Mouse (Mus musculus) lung, postnatal 0 days (tissue): ENCODE results near the gene Adamtsl3. TPM values are rescaled to one million over a fixed set of nuclear protein-coding genes. Genes with fewer than 3 reads are reported as not detected.

ENCODE experiments used
- ATAC-seq: fragments of 200-750 bp; cut with Nextera tagmentation; 2 replicates; pipeline ENCODE4 v1.8.0; 2017; ENCODE audit warnings: moderate library complexity
- DNase-seq: peaks from one replicate; pipeline ENCODE4 v3.0.0-alpha.2; 2016; ENCODE audit warnings: low spot score
- H3K27ac ChIP-seq: fragments of 300-500 bp; sonication (generic); 2 replicates; pipeline ENCODE4 v1.5.1; 2014; ENCODE audit warnings: antibody characterized with exemption, mild to moderate bottlenecking, low read length, mixed read lengths
- H3K27me3 ChIP-seq: fragments of 300-500 bp; sonication (generic); replicated peaks from 2 replicates; pipeline ENCODE4 v1.6.1; 2014; ENCODE audit warnings: low read length, mixed read lengths; ENCODE audit not compliant: insufficient read depth
- H3K36me3 ChIP-seq: fragments of 300-500 bp; sonication (generic); 2 replicates; pipeline ENCODE4 v1.6.1; 2014; ENCODE audit warnings: low read length, mixed read lengths; ENCODE audit not compliant: insufficient read depth
- H3K4me1 ChIP-seq: fragments of 300-500 bp; sonication (generic); 2 replicates; pipeline ENCODE4 v1.6.1; 2014; ENCODE audit warnings: antibody characterized with exemption, low read depth, low read length, mixed read lengths; ENCODE audit not compliant: insufficient read depth
- H3K4me2 ChIP-seq: fragments of 300-500 bp; sonication (generic); replicated peaks from 2 replicates; pipeline ENCODE4 v1.6.1; 2014; ENCODE audit warnings: low read depth, mild to moderate bottlenecking, low read length, moderate library complexity, mixed read lengths
- H3K4me3 ChIP-seq: fragments of 300-500 bp; sonication (generic); 2 replicates; pipeline ENCODE4 v1.5.1; 2014; ENCODE audit warnings: low read depth, low read length
- H3K9ac ChIP-seq: fragments of 300-500 bp; sonication (generic); replicated peaks from 2 replicates; pipeline ENCODE4 v1.6.1; 2014; ENCODE audit warnings: low read depth, mild to moderate bottlenecking
- H3K9me3 ChIP-seq: fragments of 300-500 bp; sonication (generic); 2 replicates; pipeline ENCODE4 v1.6.1; 2016; ENCODE audit warnings: low read length, mixed read lengths
- CTCF ChIP-seq: IDR thresholded peaks from 2 replicates; pipeline ENCODE4 v1.5.1; 2016; ENCODE audit warnings: antibody characterized with exemption, mild to moderate bottlenecking
- EP300 ChIP-seq: IDR thresholded peaks from 2 replicates; pipeline ENCODE4 v1.6.1; 2016; ENCODE audit warnings: antibody characterized with exemption, mild to moderate bottlenecking, control low read depth
- WGBS: fragments of 180-500 bp; shearing (Covaris S2); extraction: QIAGEN DNeasy Blood & Tissue Kit; methylation state at CpG from one replicate; pipeline ENCODE4 v1.1.7; 2014; 5-methylcytosine and 5-hydroxymethylcytosine counted together
- polyA plus RNA-seq: library from polyadenylated mRNA; unstranded; fragments of >200 nt; fragmentation: Nextera tagmentation; extraction: Ambion mirVana; gene quantifications from 2 replicates; pipeline ENCODE4 v1.2.1, GENCODE M21; 2015

Adamtsl3 gene
- polyA plus RNA-seq, 1 experiment from 2014 or later, result 2.4 TPM

DNA sequence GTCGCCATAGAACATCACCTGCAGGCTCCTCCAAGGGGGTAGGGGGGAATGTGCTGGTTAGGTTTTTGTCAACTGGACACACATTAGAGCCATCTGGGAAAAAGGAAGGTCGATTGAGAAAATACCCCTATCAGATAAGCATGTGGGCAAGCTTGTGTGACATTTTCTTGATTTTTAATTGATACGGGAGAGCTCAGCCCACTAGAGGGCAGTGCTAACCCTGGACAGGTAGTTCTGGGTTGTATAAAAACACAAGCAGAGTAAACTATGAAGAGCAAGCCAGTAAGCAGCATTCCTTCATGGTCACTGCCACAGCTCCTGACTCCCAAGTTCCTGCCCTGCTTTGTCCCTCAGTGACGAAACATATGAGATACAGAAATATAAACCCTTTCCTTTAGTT, 197.7 kb downstream of the Adamtsl3 start:
- H3K36me3 ChIP-seq, result no peaks in the 10 kb centered on the region
- H3K4me1 ChIP-seq, result no peaks in the 10 kb centered on the region
- H3K4me2 ChIP-seq, result no peak overlapping the region
- no peaks in the 10 kb centered on the region for H3K9me3 ChIP-seq
- no peak overlapping the region for H3K9ac ChIP-seq
- H3K27me3 ChIP-seq, result no peaks in the 10 kb centered on the region
- DNase-seq, result no peak
- H3K27ac ChIP-seq, result no peak overlapping the region
- WGBS, result 67% methylated on average over 4 of the region's 4 CpGs
- peak; percentile 43 for TF ChIP-seq CTCF
- TF ChIP-seq EP300, result no peak
- H3K4me3 ChIP-seq, result no peak overlapping the region
- no peak for ATAC-seq

DNA sequence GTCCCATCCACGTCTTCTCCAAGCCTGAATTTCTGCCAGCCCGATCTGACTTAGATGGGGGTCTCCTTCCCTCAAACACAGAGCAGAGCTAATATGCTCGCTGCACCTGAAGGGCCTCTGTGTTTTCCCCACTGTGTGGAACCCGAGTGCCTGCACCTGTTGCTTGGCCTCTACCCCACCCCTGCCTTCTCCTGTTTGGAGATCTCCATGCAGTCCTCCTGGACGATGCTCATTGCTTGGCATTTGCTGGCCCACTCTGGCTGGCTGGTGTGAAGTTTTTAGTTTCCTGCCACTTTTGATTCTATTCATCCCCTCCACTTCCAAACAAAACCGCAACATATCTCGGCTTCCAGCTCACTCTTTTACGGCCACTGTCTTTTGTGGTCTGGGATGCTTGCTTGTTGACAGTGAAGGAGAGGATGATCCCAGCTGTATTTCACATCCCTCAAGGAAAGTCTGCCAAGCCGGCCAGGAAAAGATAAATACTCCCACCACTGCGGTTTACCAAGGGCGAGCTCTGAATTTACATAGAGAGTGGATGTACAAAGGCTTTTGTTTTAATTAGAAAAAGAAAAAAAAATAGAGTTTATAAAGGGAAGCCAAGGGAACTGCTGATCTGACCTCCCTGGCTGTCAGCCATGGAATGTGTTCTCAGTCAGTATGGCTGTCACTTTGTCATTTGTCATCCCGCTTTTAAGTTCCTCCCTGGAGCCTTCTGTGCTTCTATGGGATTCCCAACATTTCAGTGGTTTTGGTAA, 198.4 kb downstream of the Adamtsl3 start:
- Histone ChIP-seq H3K4me1 (no peaks in the 10 kb centered on the region), H3K9ac (no peak overlapping the region), H3K36me3 (no peaks in the 10 kb centered on the region), H3K27me3 (no peaks in the 10 kb centered on the region), H3K4me3 (no peak overlapping the region), H3K4me2 (no peak overlapping the region), H3K27ac (no peak overlapping the region), H3K9me3 (no peaks in the 10 kb centered on the region)
- peak; percentile 33; the same call in 1 of the 2 replicates for TF ChIP-seq EP300
- TF ChIP-seq CTCF, result no peak
- peak; percentile 68 for DNase-seq
- 39% methylated on average over 12 of the region's 12 CpGs for WGBS
- peak; percentile 67 for ATAC-seq

DNA sequence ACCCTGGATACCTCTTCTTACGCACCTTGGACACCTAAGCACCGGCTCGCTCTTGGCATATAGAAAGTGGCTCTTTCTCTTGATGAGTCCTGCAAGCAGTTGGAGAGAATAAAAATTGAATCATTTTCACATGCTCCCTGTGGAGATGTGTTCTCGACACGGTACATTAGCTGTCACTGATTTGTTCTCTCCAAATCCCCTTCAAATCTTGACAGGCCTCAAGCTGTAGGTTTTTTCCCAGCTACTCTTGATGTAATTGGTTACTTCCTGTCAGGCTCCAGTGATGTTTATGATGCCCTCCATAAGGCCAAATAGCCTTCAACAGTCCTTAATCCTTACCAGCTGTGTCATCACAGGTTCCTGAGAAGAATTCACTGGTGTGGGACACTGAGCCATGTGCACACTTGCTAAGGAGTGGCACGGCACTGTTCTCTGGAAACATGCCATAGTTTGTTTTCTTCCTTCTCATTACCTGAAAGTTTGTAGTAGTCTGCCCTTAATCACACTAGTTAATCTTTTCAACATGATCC, 209.0 kb downstream of the Adamtsl3 start:
- DNase-seq, result no peak
- WGBS, result 65% methylated on average over 6 of the region's 6 CpGs
- no peak for ATAC-seq
- TF ChIP-seq CTCF (no peak), EP300 (no peak)
- H3K4me1 ChIP-seq, result no peaks in the 10 kb centered on the region
- H3K27me3 ChIP-seq, result no peaks in the 10 kb centered on the region
- no peak overlapping the region for H3K4me2 ChIP-seq
- no peak overlapping the region for H3K27ac ChIP-seq
- H3K9me3 ChIP-seq, result no peaks in the 10 kb centered on the region
- H3K36me3 ChIP-seq, result no peaks in the 10 kb centered on the region
- H3K4me3 ChIP-seq, result no peak overlapping the region
- no peak overlapping the region for H3K9ac ChIP-seq

DNA sequence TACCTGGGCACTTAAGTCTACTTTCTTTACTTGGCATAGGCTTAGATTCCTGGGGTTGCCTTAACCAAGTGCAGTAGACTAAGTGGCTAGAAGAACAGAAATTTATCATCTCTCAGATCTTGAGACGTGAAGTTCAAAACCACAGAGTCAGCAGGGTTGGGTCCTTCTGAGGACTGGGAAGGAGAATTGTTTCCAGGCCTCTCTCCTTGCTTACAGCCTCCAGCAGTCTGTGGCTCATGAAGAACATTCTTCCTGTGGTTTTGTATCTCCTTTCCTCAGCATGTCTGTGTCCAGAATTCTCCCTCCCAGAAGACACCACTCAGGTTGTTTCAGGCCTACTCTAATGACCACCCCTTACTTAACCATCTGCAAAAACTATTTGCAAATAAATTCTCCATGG, 216.5 kb downstream of the Adamtsl3 start:
- ATAC-seq, result no peak
- no peaks in the 10 kb centered on the region for H3K36me3 ChIP-seq
- no peak for DNase-seq
- no peak overlapping the region for H3K4me2 ChIP-seq
- 50% methylated on average over 1 of the region's 1 CpGs for WGBS
- no peaks in the 10 kb centered on the region for H3K9me3 ChIP-seq
- H3K4me3 ChIP-seq, result no peak overlapping the region
- TF ChIP-seq CTCF (no peak), EP300 (no peak)
- no peaks in the 10 kb centered on the region for H3K27me3 ChIP-seq
- H3K27ac ChIP-seq, result no peak overlapping the region
- H3K9ac ChIP-seq, result no peak overlapping the region
- H3K4me1 ChIP-seq, result no peaks in the 10 kb centered on the region

DNA sequence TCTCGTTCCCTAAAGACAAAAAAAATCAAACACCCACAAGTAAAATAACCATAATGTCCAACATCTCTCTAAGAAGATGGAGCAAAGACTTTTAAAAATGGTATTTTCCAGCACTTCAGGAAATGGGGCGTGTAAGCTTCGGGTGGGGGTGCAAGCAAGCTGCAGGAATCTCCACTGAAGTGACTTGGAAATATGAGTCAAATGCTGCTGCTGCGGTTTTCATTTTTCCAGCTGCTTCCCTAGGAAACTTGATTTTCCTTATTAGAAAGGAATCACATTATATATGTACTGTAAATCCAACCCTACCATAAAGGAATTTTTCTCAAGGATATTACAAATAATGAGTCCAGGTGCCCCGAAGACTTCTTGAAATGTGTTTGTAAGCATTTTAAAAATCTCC, 220.3 kb downstream of the Adamtsl3 start:
- TF ChIP-seq EP300 (no peak), CTCF (no peak)
- 46% methylated on average over 5 of the region's 5 CpGs for WGBS
- no peaks in the 10 kb centered on the region for H3K27me3 ChIP-seq

DNA sequence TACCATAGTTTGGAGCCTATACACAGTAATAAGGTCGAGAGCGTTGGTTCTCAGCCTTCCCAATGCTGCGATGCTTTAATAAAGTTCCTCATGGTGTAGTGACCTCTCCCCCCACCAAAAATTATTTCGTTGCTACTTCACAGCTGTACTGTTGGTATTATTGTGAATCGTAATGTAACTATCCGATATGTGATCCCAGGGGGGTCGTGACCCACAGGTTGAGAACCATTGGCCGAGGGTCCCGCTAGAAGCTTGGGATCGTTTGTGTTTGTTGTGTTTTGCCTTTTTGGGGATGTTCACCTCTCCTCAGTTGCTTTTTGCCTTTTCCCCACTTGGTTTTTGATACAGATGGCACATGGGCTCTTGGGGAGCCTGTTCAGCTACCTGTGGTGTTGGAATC, 220.9 kb downstream of the Adamtsl3 start:
- ATAC-seq (no peak), DNase-seq (no peak)
- no peak overlapping the region for H3K4me2 ChIP-seq
- H3K4me3 ChIP-seq, result no peak overlapping the region
- TF ChIP-seq EP300 (no peak), CTCF (no peak)
- no peak overlapping the region for H3K9ac ChIP-seq
- no peaks in the 10 kb centered on the region for H3K9me3 ChIP-seq
- no peak overlapping the region for H3K27ac ChIP-seq
- H3K4me1 ChIP-seq, result no peaks in the 10 kb centered on the region
- no peaks in the 10 kb centered on the region for H3K36me3 ChIP-seq
- WGBS, result 79% methylated on average over 10 of the region's 10 CpGs
- no peaks in the 10 kb centered on the region for H3K27me3 ChIP-seq

More for the DNA sequence above, 220.3 kb downstream of the Adamtsl3 start:
- ATAC-seq (no peak), DNase-seq (no peak)
- H3K27ac ChIP-seq, result no peak overlapping the region
- H3K4me3 ChIP-seq, result no peak overlapping the region
- no peaks in the 10 kb centered on the region for H3K36me3 ChIP-seq
- no peaks in the 10 kb centered on the region for H3K4me1 ChIP-seq
- no peak overlapping the region for H3K9ac ChIP-seq
- H3K9me3 ChIP-seq, result no peaks in the 10 kb centered on the region
- H3K4me2 ChIP-seq, result no peak overlapping the region
